Mouse (Mus musculus) ES-E14 (cell line): ENCODE measurements around the gene Wt1. TPM values are rescaled to one million over a fixed set of nuclear protein-coding genes. Genes with fewer than 3 reads are reported as not detected.

Source experiments
- DNase-seq: peaks from one replicate; pipeline ENCODE4 v3.0.0-alpha.2; 2013; ENCODE audit warnings: low read depth, low spot score
- H3K27ac ChIP-seq: 2 replicates; pipeline ENCODE4 v1.5.1; 2012; ENCODE audit warnings: low read depth, mild to moderate bottlenecking, low read length, moderate library complexity, mixed read lengths; ENCODE audit not compliant: poor library complexity, insufficient read depth, severe bottlenecking
- H3K36me3 ChIP-seq: 2 replicates; pipeline ENCODE4 v1.6.1; 2012; ENCODE audit warnings: mild to moderate bottlenecking, low read length, moderate library complexity, mixed read lengths; ENCODE audit not compliant: control insufficient read depth, poor library complexity, insufficient read depth, severe bottlenecking
- H3K4me1 ChIP-seq, 2 experiments: fragments of 150-350 bp in 1 of 2; sonication (generic) in 1 of 2; 2 replicates each; pipeline ENCODE4 v1.6.1; 2012; ENCODE audit warnings: low read length in 2 of 2, mild to moderate bottlenecking in 1 of 2, mixed read lengths in 1 of 2; ENCODE audit not compliant: control insufficient read depth in 2 of 2, insufficient read depth in 2 of 2, poor library complexity in 1 of 2
- H3K4me3 ChIP-seq, 2 experiments: fragments of 150-350 bp in 1 of 2; sonication (generic) in 1 of 2; 2 replicates each; pipeline ENCODE4 v1.5.1; 2012; ENCODE audit warnings: low read length in 2 of 2, low read depth in 1 of 2, mild to moderate bottlenecking in 1 of 2, mixed read lengths in 1 of 2; ENCODE audit not compliant: insufficient read depth in 1 of 2, poor library complexity in 1 of 2, severe bottlenecking in 1 of 2
- H3K9ac ChIP-seq: 2 replicates; pipeline ENCODE4 v1.6.1; 2012; ENCODE audit warnings: low read depth, mild to moderate bottlenecking, low read length, mixed read lengths; ENCODE audit not compliant: poor library complexity, insufficient read depth, severe bottlenecking
- H3K9me3 ChIP-seq: fragments of 150-350 bp; sonication (generic); 2 replicates; pipeline ENCODE4 v1.6.1; 2012; ENCODE audit warnings: low read depth, mild to moderate bottlenecking, low read length; ENCODE audit not compliant: control insufficient read depth, insufficient read depth
- CHD2 ChIP-seq: IDR thresholded peaks from 2 replicates; pipeline ENCODE4 v1.6.1; 2014; ENCODE audit warnings: mild to moderate bottlenecking, low read depth, low read length, inconsistent platforms
- HCFC1 ChIP-seq: IDR thresholded peaks from 2 replicates; pipeline ENCODE4 v1.6.1; 2012; ENCODE audit warnings: low read length, inconsistent platforms, borderline replicate concordance; ENCODE audit not compliant: insufficient read depth
- MAFK ChIP-seq: IDR thresholded peaks from 2 replicates; pipeline ENCODE4 v1.6.1; 2014; ENCODE audit warnings: mild to moderate bottlenecking, low read depth, low read length, inconsistent platforms; ENCODE audit not compliant: insufficient read depth
- ZC3H11A ChIP-seq: IDR thresholded peaks from 2 replicates; pipeline ENCODE4 v1.6.1; 2012; ENCODE audit warnings: low read depth, mild to moderate bottlenecking, inconsistent platforms, low read length, borderline replicate concordance
- ZNF384 ChIP-seq: IDR thresholded peaks from 2 replicates; pipeline ENCODE4 v1.6.1; 2012; ENCODE audit warnings: low read depth, low read length, inconsistent platforms
- in situ Hi-C, 2 experiments: fragments of 600-800 bp; cut with MboI; formaldehyde crosslinking; loops; one replicate each; pipeline ENCODE4 v1.15.1; 2025; ENCODE audit warnings: low sequenced_read_pairs in 2 of 2, inconsistent platforms in 1 of 2; ENCODE audit not compliant: unreplicated experiment in 2 of 2
- total RNA-seq: library from RNA; depleted of rRNA; stranded (reverse); fragments of 300-350 nt; gene quantifications from 2 replicates; pipeline ENCODE4 v1.2.3, GENCODE M21; 2012

Wt1 gene
- total RNA-seq, 1 experiment = 5.2 TPM

GRCm38 (mm10) chr2:105134296-105134695, 8.0 kb downstream of the Wt1 start:
- H3K36me3 ChIP-seq = no peaks in the 10 kb centered on the region
- no peaks in the 10 kb centered on the region for H3K9me3 ChIP-seq
- peak overlapping the region in 1 of 2 experiments; percentile 9; a peak in 1 of 4 replicates for H3K4me3 ChIP-seq
- DNase-seq = no peak
- TF ChIP-seq HCFC1 = no peak
- TF ChIP-seq ZC3H11A = no peak
- no peak for TF ChIP-seq ZNF384
- TF ChIP-seq MAFK = no peak
- no peak for TF ChIP-seq CHD2
- H3K4me1 ChIP-seq = peaks cover 2% of the 10 kb centered on the region in 2 experiments; a peak in 3 of 4 replicates
- H3K9ac ChIP-seq = no peak overlapping the region
- in situ Hi-C loops = loop anchor here (5.0 kb wide), 2 partner anchors 533 to 538 kb away; partner anchors contain the start of gene Pax6 (in 1 of the 2)
- H3K27ac ChIP-seq = no peak overlapping the region

- in situ Hi-C loops = no loop called here
- TF ChIP-seq ZC3H11A (no peak), MAFK (no peak), CHD2 (no peak), ZNF384 (no peak), HCFC1 (no peak)
- Histone ChIP-seq H3K4me3 (no peak overlapping the region), H3K36me3 (no peaks in the 10 kb centered on the region), H3K27ac (no peak overlapping the region), H3K9ac (no peak overlapping the region), H3K4me1 (no peaks in the 10 kb centered on the region; a peak in 1 of 4 replicates), H3K9me3 (no peaks in the 10 kb centered on the region)
- no peak for DNase-seq
Observed at GRCm38 (mm10) chr2:105139471-105139870, 13.1 kb downstream of the Wt1 start.

GRCm38 (mm10) chr2:105141371-105141770, 15.0 kb downstream of the Wt1 start:
- no peak for DNase-seq
- in situ Hi-C loops = no loop called here
- TF ChIP-seq ZNF384 (no peak), HCFC1 (no peak), MAFK (no peak), CHD2 (no peak), ZC3H11A (no peak)
- no peaks in the 10 kb centered on the region for H3K9me3 ChIP-seq
- no peaks in the 10 kb centered on the region for H3K36me3 ChIP-seq
- H3K4me3 ChIP-seq = no peak overlapping the region
- H3K27ac ChIP-seq = no peak overlapping the region
- no peak overlapping the region for H3K9ac ChIP-seq
- H3K4me1 ChIP-seq = no peaks in the 10 kb centered on the region

GRCm38 (mm10) chr2:105143731-105144130, 17.4 kb downstream of the Wt1 start:
- in situ Hi-C loops = no loop called here
- no peak overlapping the region for H3K4me3 ChIP-seq
- DNase-seq = no peak
- H3K9me3 ChIP-seq = no peaks in the 10 kb centered on the region
- no peaks in the 10 kb centered on the region for H3K4me1 ChIP-seq
- H3K27ac ChIP-seq = no peak overlapping the region
- TF ChIP-seq CHD2 (no peak), HCFC1 (no peak), MAFK (no peak), ZNF384 (no peak), ZC3H11A (no peak)
- no peaks in the 10 kb centered on the region for H3K36me3 ChIP-seq
- H3K9ac ChIP-seq = no peak overlapping the region

- no peak overlapping the region for H3K9ac ChIP-seq
- in situ Hi-C loops = no loop called here
- TF ChIP-seq MAFK (no peak), ZNF384 (no peak), ZC3H11A (no peak), CHD2 (no peak), HCFC1 (no peak)
- H3K4me1 ChIP-seq = no peaks in the 10 kb centered on the region
- DNase-seq = no peak
- H3K9me3 ChIP-seq = no peaks in the 10 kb centered on the region
- no peak overlapping the region for H3K27ac ChIP-seq
- no peak overlapping the region for H3K4me3 ChIP-seq
- H3K36me3 ChIP-seq = no peaks in the 10 kb centered on the region
Observed at GRCm38 (mm10) chr2:105151544-105151943, 25.2 kb downstream of the Wt1 start.
